Mouse (Mus musculus) testis, adult 10 weeks (tissue): Measurements from ENCODE around the gene Lce3d. TPM values are rescaled to one million over a fixed set of nuclear protein-coding genes. Genes with fewer than 3 reads are reported as not detected.

Experiments used
- polyA plus RNA-seq: library from polyadenylated mRNA; stranded (reverse); fragments of 350-450 nt; fragmentation: Illumina TruSeq; extraction: RNeasy Lipid Tissue Mini Kit (QIAGEN cat#74804); gene quantifications from one replicate; pipeline ENCODE4 v1.2.3, GENCODE M21; 2014; ENCODE audit warnings: low read depth, low replicate concordance

The Lce3d gene
- polyA plus RNA-seq, result not detected

DNA sequence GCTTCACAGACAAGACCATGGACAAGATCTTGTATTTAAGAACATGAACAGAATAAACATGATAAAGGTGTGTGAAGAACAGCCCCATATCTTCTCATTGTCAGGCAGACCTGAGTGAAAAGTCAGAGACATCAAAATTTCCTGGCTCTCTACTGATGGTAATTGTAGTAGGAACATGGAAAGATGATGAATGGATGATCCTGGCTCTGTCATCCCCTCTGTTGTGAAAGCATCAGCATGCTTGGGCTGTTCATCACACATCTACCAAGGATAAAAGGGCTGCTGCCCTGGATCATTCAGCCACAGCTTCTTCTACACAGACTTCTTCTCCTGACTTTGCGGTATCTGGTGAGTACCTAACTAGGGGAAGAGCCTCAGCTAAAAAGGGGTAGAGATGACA lies at the start of gene Lce3d:
Gene Lce3d, plus strand, starts transcription at position 301 of the 400 bp plus-strand sequence.

DNA sequence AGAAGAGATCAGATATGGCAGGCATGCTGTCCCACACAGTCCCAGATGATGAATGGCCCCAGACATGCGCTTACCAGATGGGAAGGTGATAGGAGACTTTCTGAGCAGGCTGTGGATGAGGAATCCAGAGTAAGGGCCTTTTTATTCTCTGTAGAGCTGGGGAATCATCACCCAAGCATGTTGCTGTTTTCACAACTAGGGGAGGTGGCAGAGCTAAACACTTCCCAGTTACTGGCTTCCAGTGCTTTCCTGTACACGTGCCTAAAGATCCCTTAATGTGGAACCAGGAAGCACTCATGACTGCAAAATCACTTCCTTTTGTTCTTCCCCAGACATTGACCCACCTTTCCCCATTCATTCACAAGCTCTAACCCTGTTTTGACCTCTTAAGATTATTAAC lies 31.1 kb upstream of the Lce3d start, which contains the start of gene Lce3a:
Gene Lce3a, minus strand, starts transcription at position 101 of the 400 bp plus-strand sequence.

DNA sequence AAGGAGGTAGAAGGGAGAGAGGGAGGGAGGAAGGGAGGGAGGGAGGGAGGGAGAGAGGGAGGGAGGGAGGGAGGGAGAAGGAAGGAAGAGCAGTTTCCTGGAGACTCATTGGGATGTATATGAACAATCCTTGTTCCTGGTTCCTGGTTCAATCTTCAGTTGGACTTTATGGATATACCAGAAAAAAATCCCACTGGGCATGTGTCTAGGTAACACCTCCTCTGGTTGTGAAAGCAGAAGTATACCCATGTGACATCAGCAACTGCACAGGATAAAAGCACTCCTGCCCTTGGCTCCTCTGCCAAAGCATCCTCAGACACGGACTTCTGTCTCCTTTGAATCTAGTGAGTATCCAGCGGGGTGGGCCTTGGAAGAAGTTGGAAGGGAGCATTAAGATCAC lies 24.5 kb upstream of the Lce3d start, which contains the start of gene Lce3b:
Gene Lce3b, plus strand, starts transcription at position 301 of the 400 bp plus-strand sequence.

DNA sequence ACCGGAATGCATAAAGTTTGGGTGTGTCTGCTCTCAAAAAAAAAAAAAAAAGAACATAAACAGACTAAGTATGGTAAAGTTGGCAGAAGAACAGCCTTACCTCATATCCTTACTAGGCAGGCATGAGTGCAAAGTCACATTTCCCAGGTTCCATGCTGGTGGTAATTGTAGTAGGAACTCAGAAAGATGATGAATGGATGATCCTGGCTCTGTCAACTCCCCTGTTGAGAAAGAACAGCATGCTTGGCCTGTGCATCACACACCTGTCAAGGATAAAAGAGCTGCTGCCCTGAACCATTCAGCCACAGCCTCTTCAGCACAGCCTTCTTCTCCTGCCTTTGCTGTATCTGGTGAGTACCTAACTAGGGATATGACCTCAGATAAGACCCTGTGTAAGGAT lies 13.0 kb upstream of the Lce3d start, which contains the start of gene Lce3c:
Gene Lce3c, plus strand, starts transcription at position 301 of the 400 bp plus-strand sequence.

DNA sequence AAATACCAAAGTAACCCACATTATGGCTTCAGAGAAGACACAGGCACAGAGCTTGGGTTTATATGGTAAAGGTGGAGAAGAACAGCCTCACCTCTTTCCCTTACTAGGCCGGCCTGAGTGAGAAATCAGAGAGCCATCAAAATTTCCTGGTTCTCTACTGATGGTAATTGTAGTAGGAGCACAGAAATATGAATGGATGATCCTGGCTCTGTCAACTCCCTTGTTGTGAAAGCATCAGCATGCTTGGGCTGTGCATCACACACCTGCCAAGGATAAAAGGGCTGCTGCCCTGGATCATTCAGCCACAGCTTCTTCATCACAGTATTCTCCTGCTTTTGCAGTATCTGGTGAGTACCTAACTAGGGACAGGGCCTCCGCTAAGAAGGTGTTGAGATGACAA lies 9.6 kb downstream of the Lce3d start, which contains the start of gene Lce3e:
Gene Lce3e, plus strand, starts transcription at position 301 of the 400 bp plus-strand sequence.

DNA sequence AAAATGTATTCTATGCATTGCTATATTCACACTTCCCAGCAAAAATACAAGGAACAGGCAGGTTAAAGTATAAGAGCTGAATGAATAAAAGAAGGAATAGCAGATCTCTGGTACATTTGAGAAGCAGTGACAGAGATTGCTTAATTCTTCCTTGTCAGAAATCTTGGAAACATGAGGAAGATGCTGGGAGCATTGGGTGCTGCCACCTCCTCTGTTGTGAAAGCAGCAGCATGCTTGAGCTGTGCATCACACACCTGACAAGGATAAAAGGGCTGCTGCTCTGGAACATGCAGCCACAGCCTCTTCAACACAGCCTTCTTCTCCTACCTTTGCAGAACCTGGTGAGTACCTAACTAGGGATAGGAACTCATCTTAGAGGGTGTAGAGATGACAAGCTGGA lies 34.7 kb downstream of the Lce3d start, which contains the start of gene Lce3f:
Gene Lce3f, plus strand, starts transcription at position 301 of the 400 bp plus-strand sequence.

Other genes starting within 250 kb of the Lce3d start
- not detected for gene Lce1e, start 248.3 kb upstream of the Lce3d start, polyA plus RNA-seq
- not detected for gene Lce1f, start 237.0 kb upstream of the Lce3d start, polyA plus RNA-seq
- gene Gm38119, start 218.3 kb upstream of the Lce3d start, polyA plus RNA-seq, result not detected
- gene Lce1g, start 205.1 kb upstream of the Lce3d start, polyA plus RNA-seq, result not detected
- gene Lce1h, start 192.3 kb upstream of the Lce3d start, polyA plus RNA-seq, result not detected
- not detected for gene Lce1i, start 178.5 kb upstream of the Lce3d start, polyA plus RNA-seq
- not detected for gene Lce1j, start 166.9 kb upstream of the Lce3d start, polyA plus RNA-seq
- gene Lce1k, start 149.5 kb upstream of the Lce3d start, polyA plus RNA-seq, result not detected
- gene Kprp, start 130.1 kb upstream of the Lce3d start, polyA plus RNA-seq, result not detected
- gene Lce1l, start 106.1 kb upstream of the Lce3d start, polyA plus RNA-seq, result not detected
- gene 2310050C09Rik, start 87.2 kb upstream of the Lce3d start, polyA plus RNA-seq, result not detected
- not detected for gene Lce3a, start 31.2 kb upstream of the Lce3d start, polyA plus RNA-seq
- not detected for gene Lce3b, start 24.4 kb upstream of the Lce3d start, polyA plus RNA-seq
- not detected for gene Lce3c, start 12.9 kb upstream of the Lce3d start, polyA plus RNA-seq
- gene Lce3e, start 9.7 kb downstream of the Lce3d start, polyA plus RNA-seq, result not detected
- not detected for gene Lce3f, start 34.8 kb downstream of the Lce3d start, polyA plus RNA-seq
- not detected for gene Crct1, start 58.3 kb downstream of the Lce3d start, polyA plus RNA-seq
- gene Lce1m, start 61.7 kb downstream of the Lce3d start, polyA plus RNA-seq, result not detected
- not detected for gene Gm4858, start 111.4 kb downstream of the Lce3d start, polyA plus RNA-seq
- gene Crnn, start 187.4 kb downstream of the Lce3d start, polyA plus RNA-seq, result not detected
- gene Flg2, start 239.9 kb downstream of the Lce3d start, polyA plus RNA-seq, result not detected